Mouse (Mus musculus) stomach, postnatal 0 days (tissue): ENCODE results near the gene Ces1e.

Experiments used
- CTCF ChIP-seq: IDR thresholded peaks from 2 replicates; pipeline ENCODE4 v1.5.1; 2016; ENCODE audit warnings: antibody characterized with exemption, low read depth, mild to moderate bottlenecking, moderate library complexity
- EP300 ChIP-seq: optimal IDR thresholded peaks from 2 replicates; pipeline ENCODE3; 2016; ENCODE audit warnings: antibody characterized with exemption

- TF ChIP-seq CTCF (no peak), EP300 (no peak)
Measured at GRCm38 (mm10) chr8:93151401-93151800, 78.0 kb downstream of the Ces1e start.
